Mouse (Mus musculus) bone marrow, adult 2 months (tissue): ENCODE results near the gene Ak4. TPM values are rescaled to one million over a fixed set of nuclear protein-coding genes. Genes with fewer than 3 reads are reported as not detected.
A peak's percentile ranks its signal among the peaks of the same experiment; 100 is the strongest.

ENCODE experiments used
- H3K27ac ChIP-seq: fragments of 200-500 bp; 2 replicates; pipeline ENCODE4 v1.5.1; 2012; ENCODE audit warnings: low read depth, mild to moderate bottlenecking, control low read depth, inconsistent platforms, low read length; ENCODE audit not compliant: control insufficient read depth, poor library complexity, insufficient read depth
- H3K4me1 ChIP-seq: fragments of 200-500 bp; 2 replicates; pipeline ENCODE4 v1.6.1; 2011; ENCODE audit warnings: low read length; ENCODE audit not compliant: control insufficient read depth, insufficient read depth
- H3K4me3 ChIP-seq: fragments of 200-500 bp; replicated peaks from 2 replicates; pipeline ENCODE3; 2011; ENCODE audit warnings: mild to moderate bottlenecking, low read depth, low read length, control low read depth; ENCODE audit not compliant: control insufficient read depth
- CTCF ChIP-seq: fragments of 200-500 bp; IDR thresholded peaks from 2 replicates; pipeline ENCODE4 v1.5.1; 2011; ENCODE audit warnings: low read length, control low read depth; ENCODE audit not compliant: control insufficient read depth, insufficient read depth
- POLR2A ChIP-seq: fragments of 200-500 bp; IDR thresholded peaks from 2 replicates; pipeline ENCODE4 v1.6.1; 2011; ENCODE audit warnings: low read depth, mild to moderate bottlenecking, control low read depth, low read length, borderline replicate concordance; ENCODE audit not compliant: control insufficient read depth
- WGBS: fragments of 180-500 bp; shearing (Covaris S2); methylation state at CpG from one replicate; pipeline ENCODE4 v1.1.7; 2018; 5-methylcytosine and 5-hydroxymethylcytosine counted together
- polyA plus RNA-seq: library from polyadenylated mRNA; stranded (reverse); fragments of >200 nt; gene quantifications from 2 replicates; pipeline ENCODE4 v1.2.4, GENCODE M21; 2011; ENCODE audit warnings: low replicate concordance; ENCODE audit not compliant: missing spikeins, insufficient read depth, insufficient read length

Gene Ak4
- polyA plus RNA-seq, 1 experiment: 2.4 TPM

DNA sequence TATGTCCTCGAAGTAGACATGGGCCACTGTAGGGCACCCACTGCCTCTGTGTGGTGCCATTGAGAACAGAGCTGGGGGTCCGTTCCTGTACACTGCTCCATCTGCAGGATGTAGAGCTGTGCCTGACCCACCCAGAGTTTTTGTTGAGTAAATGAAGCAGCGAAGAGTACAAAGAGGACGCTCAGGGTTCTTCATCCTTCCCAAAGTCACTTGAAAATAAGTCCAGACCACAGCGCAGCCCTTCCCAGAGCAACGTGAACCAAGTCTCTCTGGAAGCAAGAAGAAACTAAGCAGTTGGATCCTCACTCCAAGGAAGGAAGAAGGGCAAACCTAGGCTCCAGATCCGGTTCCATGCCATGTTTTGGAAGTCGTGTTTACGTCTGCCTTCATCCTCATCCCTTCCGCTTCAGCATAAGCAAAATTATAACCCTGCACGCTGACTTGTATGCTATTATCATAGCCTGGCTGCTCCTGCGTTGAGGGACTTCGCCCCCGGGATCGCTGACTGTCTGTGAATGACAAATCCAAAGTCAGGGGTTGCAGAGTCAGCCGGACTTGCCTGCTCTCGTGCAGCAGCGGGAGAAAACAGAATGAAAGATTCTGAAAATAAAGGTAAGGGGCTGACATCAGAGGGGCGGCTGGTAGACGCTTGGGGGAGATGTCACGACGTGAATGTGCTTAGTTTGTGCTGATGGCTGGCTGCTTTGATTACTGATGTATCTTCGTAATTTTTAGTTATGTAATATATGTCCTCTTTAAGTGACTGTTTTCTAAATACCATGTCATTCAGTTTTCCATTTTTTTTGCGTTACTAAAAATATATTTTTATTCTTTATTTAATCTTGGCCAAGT, 88.7 kb downstream of the Ak4 start:
- Histone ChIP-seq H3K4me3 (peak overlapping the region; percentile 71), H3K27ac (no peak overlapping the region), H3K4me1 (no peaks in the 10 kb centered on the region; the same call in 1 of the 2 replicates)
- WGBS: 5% methylated on average over 24 of the region's 24 CpGs
- TF ChIP-seq CTCF: no peak
- TF ChIP-seq POLR2A: no peak

DNA sequence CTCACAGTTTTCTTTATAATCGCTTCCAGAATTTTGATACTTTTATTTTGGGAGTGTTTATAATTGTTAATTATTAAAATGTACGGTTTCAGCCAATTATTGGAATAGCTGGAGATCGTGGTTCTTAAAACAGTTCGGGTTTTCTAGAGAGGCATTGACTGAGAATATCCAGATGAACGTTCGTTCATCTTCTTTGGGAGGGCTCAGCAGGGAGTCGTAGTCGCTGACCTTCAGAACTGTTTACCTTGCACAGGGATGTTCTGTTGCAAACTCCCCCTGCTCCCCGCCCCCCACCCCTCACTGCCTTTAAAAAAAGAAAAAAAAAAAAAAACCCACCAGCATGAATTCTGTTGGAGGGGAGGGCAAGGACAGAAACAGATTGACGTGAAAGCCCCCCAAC, 89.4 kb downstream of the Ak4 start:
- no peak overlapping the region for H3K27ac ChIP-seq
- peak overlapping the region; percentile 66 for H3K4me3 ChIP-seq
- under 1% methylated on average over 10 of the region's 10 CpGs for WGBS
- TF ChIP-seq CTCF (no peak), POLR2A (no peak)
- no peaks in the 10 kb centered on the region; the same call in 1 of the 2 replicates for H3K4me1 ChIP-seq

- Histone ChIP-seq H3K27ac (peak overlapping the region; percentile 30; the same call in 1 of the 2 replicates), H3K4me3 (peak overlapping the region; percentile 66), H3K4me1 (no peaks in the 10 kb centered on the region; the same call in 1 of the 2 replicates)
- WGBS: 1% methylated on average over 30 of the region's 30 CpGs
- TF ChIP-seq POLR2A (no peak), CTCF (no peak)
These were observed 89.9 kb downstream of the Ak4 start for GRCm38 (mm10) chr4:101508851-101509577.

DNA sequence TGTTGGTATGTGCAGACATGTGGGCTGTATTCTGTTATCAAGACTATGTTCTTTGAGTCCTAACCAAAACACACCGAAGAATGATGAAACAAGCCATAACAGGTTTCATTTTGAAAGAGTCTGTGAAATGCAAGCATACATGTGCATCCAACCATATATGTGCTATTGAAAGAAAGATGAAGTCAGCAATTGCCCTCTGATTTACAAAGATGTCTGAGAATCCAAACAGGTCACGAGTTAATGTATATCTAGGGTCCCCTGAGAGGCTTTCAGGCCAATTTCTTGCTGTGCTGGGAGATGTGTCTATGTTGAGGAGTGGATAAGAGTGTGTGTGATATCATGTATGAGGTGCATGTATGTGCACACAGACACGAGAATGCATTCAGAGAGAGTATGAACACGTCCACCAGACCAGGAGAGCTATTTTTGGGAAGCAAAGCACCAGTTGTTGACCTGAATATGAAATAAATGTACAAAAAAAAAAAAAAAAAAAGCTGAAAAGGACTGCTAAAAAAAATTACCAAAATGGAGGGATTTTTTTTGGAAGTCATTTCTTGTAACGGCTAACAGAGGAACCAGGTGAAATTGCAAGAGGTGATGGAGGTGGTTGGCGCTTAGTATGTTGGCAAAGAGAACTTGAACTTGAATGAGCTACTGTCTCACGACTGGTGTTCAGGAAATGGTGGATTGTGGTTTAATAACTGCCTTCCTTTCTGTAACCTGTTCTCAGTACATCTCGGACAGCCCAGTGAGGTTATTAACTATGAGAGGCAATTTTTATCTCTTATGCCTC, 91.2 kb downstream of the Ak4 start:
- Histone ChIP-seq H3K27ac (no peak overlapping the region), H3K4me3 (no peak overlapping the region), H3K4me1 (no peaks in the 10 kb centered on the region; the same call in 1 of the 2 replicates)
- 8% methylated on average over 8 of the region's 8 CpGs for whole genome bisulfite sequencing
- TF ChIP-seq POLR2A: no peak
- TF ChIP-seq CTCF: no peak

GRCm38 (mm10) chr4:101510904-101511210, 91.8 kb downstream of the Ak4 start:
- 4% methylated on average over 5 of the region's 5 CpGs for WGBS

DNA sequence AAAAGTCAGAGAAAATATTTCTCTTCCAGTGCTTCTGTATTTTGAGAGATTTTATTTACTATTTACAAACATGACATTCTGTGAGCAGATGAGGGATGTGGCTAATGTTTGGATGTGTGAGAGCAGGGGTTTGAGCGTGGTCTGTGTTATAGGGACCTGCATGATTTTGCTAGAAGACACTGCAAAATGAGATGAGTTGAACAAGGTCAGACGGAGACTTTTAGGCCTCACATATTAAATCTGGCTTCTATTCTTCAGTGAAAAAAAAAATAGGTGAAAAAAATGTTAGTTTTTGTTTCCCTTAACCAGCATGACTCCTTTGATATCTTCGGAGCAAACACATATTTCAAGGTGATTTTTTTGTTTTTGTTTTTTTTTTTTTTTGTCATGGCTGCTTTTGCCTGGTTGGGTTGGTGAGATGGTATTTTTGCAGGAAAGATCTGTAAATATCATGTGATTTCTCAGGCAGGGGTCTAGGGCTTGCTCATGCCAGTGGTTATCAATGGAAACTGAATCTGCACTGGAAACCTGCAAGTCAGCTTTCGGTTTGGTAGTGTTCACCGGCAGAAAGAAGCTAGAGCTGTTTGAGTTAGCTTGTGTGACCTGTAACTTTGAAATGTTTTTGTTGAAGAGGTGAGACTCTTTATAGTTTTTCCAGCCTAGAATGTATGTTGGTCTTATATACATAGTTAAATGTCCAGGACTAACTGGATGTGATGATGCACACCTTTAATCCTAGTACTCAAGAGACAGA, 92.9 kb downstream of the Ak4 start:
- Histone ChIP-seq H3K4me1 (no peaks in the 10 kb centered on the region; the same call in 1 of the 2 replicates), H3K27ac (no peak overlapping the region), H3K4me3 (no peak overlapping the region)
- 30% methylated on average over 5 of the region's 5 CpGs for WGBS
- TF ChIP-seq CTCF (no peak), POLR2A (no peak)

More at GRCm38 (mm10) chr4:101510904-101511210, 91.8 kb downstream of the Ak4 start:
- TF ChIP-seq POLR2A: no peak
- TF ChIP-seq CTCF: no peak
- H3K4me3 ChIP-seq: no peak overlapping the region
- no peaks in the 10 kb centered on the region; the same call in 1 of the 2 replicates for H3K4me1 ChIP-seq
- no peak overlapping the region for H3K27ac ChIP-seq

DNA sequence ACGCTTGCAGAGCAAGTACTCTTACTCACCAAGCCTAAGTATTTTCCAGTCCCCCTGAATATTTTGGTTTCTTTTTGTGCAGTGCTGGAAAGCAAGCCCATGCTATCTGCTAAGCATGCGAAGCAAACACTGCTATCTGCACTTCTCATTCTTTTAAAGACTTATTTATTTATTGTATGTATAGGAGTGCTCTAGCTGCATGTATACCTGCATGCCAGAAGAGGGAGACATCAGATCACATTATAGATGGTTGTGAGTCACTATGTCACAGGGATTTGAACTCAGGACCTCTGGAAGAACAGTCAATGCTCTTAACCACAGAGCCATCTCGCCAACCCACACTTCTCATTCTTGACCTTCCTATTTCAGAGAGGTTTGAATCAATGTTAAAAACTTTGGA, 94.2 kb downstream of the Ak4 start:
- TF ChIP-seq POLR2A: no peak
- TF ChIP-seq CTCF: no peak
- WGBS: 76% methylated on average over 3 of the region's 3 CpGs
- Histone ChIP-seq H3K27ac (no peak overlapping the region), H3K4me3 (no peak overlapping the region), H3K4me1 (no peaks in the 10 kb centered on the region; the same call in 1 of the 2 replicates)

- TF ChIP-seq POLR2A (no peak), CTCF (no peak)
- 93% methylated on average over 14 of the region's 14 CpGs for WGBS
- Histone ChIP-seq H3K27ac (no peak overlapping the region), H3K4me3 (no peak overlapping the region), H3K4me1 (no peaks in the 10 kb centered on the region; the same call in 1 of the 2 replicates)
These were observed 96.8 kb downstream of the Ak4 start for GRCm38 (mm10) chr4:101515853-101516252.

Other genes with a start within 250 kb of the Ak4 start
- gene Jak1, start 154.0 kb upstream of the Ak4 start, polyA plus RNA-seq: 29.3 and 44.7 TPM in 2 replicates
- gene Dnajc6, start 77.4 kb downstream of the Ak4 start, polyA plus RNA-seq: 1.6 and 2.7 TPM in 2 replicates
- 18.7 and 30.9 TPM in 2 replicates for gene Leprot, start 228.4 kb downstream of the Ak4 start, polyA plus RNA-seq